Mouse (Mus musculus) C2C12 (cell line): ENCODE measurements around the gene Rbfox2. TPM values are rescaled to one million over a fixed set of nuclear protein-coding genes. Genes with fewer than 3 reads are reported as not detected.

Experiments used
- H3K27me3 ChIP-seq: one replicate; pipeline ENCODE4 v1.6.1; 2011; ENCODE audit not compliant: control insufficient read depth, insufficient read depth, insufficient read length
- H3K36me3 ChIP-seq: one replicate; pipeline ENCODE4 v1.6.1; 2011; ENCODE audit not compliant: control insufficient read depth, insufficient read depth
- H3K4me3 ChIP-seq: one replicate; pipeline ENCODE4 v1.5.1; 2011; ENCODE audit warnings: mild to moderate bottlenecking, control low read depth; ENCODE audit not compliant: poor library complexity, insufficient read depth, severe bottlenecking
- H3K79me2 ChIP-seq: one replicate; pipeline ENCODE4 v1.6.1; 2011; ENCODE audit not compliant: control insufficient read depth, insufficient read depth
- H3K79me3 ChIP-seq: one replicate; pipeline ENCODE4 v1.6.1; 2011; ENCODE audit warnings: low read depth, control low read depth
- H3ac ChIP-seq: one replicate; pipeline ENCODE3; 2011; ENCODE audit warnings: low read depth; ENCODE audit not compliant: control insufficient read depth, insufficient read length
- CEBPB ChIP-seq: IDR thresholded peaks from one replicate; pipeline ENCODE4 v1.6.1; 2011; ENCODE audit warnings: low read depth, mild to moderate bottlenecking, control low read depth, moderate library complexity
- CTCF ChIP-seq: IDR thresholded peaks from one replicate; pipeline ENCODE4 v1.5.1; 2011; ENCODE audit not compliant: control insufficient read depth, insufficient read depth, insufficient read length
- FOSL1 ChIP-seq: IDR thresholded peaks from one replicate; pipeline ENCODE4 v1.8.0; 2011; ENCODE audit warnings: mild to moderate bottlenecking, low read length; ENCODE audit not compliant: poor library complexity, insufficient read depth, severe bottlenecking
- MAX ChIP-seq: IDR thresholded peaks from one replicate; pipeline ENCODE4 v1.6.1; 2011; ENCODE audit warnings: mild to moderate bottlenecking, control low read depth
- MYOD1 ChIP-seq: IDR thresholded peaks from one replicate; pipeline ENCODE4 v1.6.1; 2011; ENCODE audit warnings: low read depth; ENCODE audit not compliant: control insufficient read depth, insufficient read length
- MYOG ChIP-seq: IDR thresholded peaks from one replicate; pipeline ENCODE4 v1.6.1; 2011; ENCODE audit not compliant: control insufficient read depth, insufficient read length; ENCODE audit errors: extremely low read depth
- USF1 ChIP-seq: IDR thresholded peaks from one replicate; pipeline ENCODE4 v1.6.1; 2011; ENCODE audit warnings: low read depth, mild to moderate bottlenecking, control low read depth, moderate library complexity
- polyA plus RNA-seq: library from polyadenylated mRNA; unstranded; fragments of >200 nt; fragmentation: generic; extraction: Trizol; gene quantifications from one replicate; pipeline ENCODE4 v1.2.1, GENCODE M21; 2012; ENCODE audit warnings: missing spikeins

The Rbfox2 gene
- polyA plus RNA-seq, 1 experiment, result 72.3 TPM

DNA sequence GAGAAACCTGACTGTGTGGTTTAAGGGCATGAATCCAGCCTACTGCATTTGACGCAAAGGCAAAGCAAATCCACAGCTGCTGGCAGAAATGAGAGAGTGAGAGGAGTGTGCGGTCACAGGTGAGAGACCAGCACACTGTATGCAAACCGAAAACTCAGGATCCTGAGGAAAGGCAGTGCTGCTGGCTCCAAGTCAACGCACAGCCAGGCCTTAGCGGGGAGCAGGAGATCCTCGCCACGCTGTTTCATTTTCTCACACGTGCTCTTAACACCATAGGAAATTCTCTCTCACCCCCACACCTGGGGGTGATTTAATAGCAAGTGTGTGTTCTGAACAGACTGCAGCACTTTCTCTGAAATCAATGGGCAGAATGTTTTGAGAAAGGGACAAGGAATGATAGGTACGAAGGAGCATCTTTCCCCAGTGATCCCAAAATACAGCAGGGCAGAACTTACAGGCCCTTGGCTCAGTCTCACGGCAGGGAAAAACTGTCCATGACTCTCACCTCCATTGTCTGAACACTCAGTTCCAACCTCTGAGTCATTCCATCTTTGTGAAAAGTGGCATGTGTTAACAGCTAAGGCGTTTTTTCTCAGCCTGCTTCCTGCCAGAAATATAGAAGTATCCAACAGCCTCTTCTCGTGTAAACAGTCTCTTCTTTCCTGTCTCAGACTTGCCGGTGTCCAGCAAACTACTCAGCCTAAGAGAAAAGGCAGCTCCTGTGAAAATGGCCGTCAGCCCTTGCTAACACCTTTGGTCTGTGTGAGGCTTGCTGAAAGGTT, 114.5 kb downstream of the Rbfox2 start:
- Histone ChIP-seq H3K4me3 (no peak overlapping the region), H3K79me2 (peaks cover 75% of the 10 kb centered on the region), H3K27me3 (no peaks in the 10 kb centered on the region), H3K79me3 (peaks cover 14% of the 10 kb centered on the region), H3ac (peak overlapping the region; percentile 41), H3K36me3 (no peaks in the 10 kb centered on the region)
- TF ChIP-seq MYOG, result no peak
- TF ChIP-seq MAX, result peak; percentile 19
- TF ChIP-seq MYOD1, result no peak
- no peak for TF ChIP-seq FOSL1

DNA sequence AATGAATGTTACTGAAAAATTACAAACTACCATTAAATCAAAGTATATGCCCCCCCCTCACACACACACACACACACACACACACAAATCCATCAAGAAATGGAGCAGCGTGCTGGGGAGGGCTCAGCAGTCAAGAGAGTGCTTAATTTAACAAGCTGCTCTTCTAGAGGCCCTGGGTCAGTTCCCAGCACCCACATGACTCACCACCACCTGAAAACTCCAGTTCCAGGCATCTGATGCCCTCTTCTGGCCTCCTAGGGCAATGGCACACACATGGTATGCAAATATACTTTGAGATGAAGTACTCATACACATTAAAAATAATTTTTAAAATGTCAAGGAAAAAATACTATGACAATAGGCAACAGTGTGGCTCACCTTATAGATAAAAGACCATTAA, 120.7 kb downstream of the Rbfox2 start:
- Histone ChIP-seq H3ac (no peak overlapping the region), H3K79me2 (peaks cover 48% of the 10 kb centered on the region), H3K36me3 (no peaks in the 10 kb centered on the region), H3K79me3 (peaks cover 12% of the 10 kb centered on the region), H3K4me3 (no peak overlapping the region), H3K27me3 (no peaks in the 10 kb centered on the region)
- TF ChIP-seq USF1, result no peak
- no peak for TF ChIP-seq MYOD1
- TF ChIP-seq MYOG, result no peak
- no peak for TF ChIP-seq CEBPB

DNA sequence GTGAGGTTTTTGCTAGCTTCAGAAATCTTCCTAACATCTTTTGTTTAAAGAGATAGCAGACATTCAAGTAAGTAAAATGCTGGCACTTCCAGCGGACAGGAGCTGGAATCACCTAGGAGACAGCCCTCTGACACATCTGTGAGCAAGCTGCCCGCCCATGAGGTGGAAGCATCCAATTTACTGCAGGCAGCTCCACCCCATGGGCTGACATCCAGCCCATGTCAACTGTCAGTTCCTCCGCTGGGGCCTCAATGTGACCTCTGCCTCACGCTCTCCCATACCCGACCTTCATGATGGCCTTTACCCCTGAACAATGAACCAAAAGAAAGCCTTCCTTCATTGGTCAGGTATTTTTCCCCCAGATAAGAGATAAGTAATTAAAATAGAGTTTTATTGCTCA, 121.2 kb downstream of the Rbfox2 start:
- Histone ChIP-seq H3K36me3 (no peaks in the 10 kb centered on the region), H3K79me2 (peaks cover 44% of the 10 kb centered on the region), H3K27me3 (no peaks in the 10 kb centered on the region), H3K4me3 (no peak overlapping the region), H3K79me3 (peaks cover 13% of the 10 kb centered on the region), H3ac (no peak overlapping the region)
- TF ChIP-seq CTCF (no peak), MYOG (no peak), CEBPB (no peak), MAX (no peak), USF1 (no peak), MYOD1 (no peak), FOSL1 (no peak)

DNA sequence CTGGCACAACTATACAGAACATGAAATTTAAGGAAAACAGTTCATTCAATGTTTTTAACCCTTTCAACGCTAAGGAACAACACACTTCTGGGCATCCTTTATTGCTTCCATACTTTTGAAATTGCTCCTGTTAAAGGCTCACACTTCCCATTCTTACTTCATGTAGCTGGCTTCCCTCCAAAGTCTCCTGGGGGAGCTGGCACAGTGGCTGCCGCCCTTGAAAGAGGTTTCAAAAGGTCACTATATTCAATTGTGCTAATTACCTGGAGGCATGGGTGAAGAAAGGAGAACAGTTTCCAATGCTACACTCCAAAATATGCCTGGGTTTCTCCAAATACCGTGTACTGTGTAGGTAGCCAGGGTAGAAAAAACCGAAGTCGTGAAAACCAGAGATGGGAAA, 124.0 kb downstream of the Rbfox2 start:
- TF ChIP-seq FOSL1 (no peak), MYOG (no peak), CTCF (no peak), MAX (no peak), USF1 (no peak), CEBPB (no peak), MYOD1 (no peak)
- H3K36me3 ChIP-seq, result no peaks in the 10 kb centered on the region
- no peak overlapping the region for H3K4me3 ChIP-seq
- H3ac ChIP-seq, result no peak overlapping the region
- H3K79me3 ChIP-seq, result peaks cover 11% of the 10 kb centered on the region
- peaks cover 47% of the 10 kb centered on the region for H3K79me2 ChIP-seq
- no peaks in the 10 kb centered on the region for H3K27me3 ChIP-seq

DNA sequence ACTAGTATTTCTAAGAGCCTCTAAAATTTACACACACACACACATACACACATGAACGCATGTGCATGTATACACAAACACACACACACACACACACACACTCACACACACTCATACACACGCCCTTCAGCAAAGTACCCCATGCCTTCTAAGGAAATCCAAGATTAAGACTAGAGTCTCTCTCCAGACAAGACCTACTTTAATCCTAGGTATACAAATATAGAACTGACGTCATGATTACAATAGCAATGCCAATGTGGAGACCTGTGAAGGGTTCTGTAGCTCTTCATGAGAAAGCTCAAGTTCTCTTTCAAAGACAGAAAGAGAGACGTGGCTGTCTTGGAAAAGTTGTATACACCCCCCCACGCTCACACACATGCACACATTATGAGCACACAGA, 132.8 kb downstream of the Rbfox2 start:
- Histone ChIP-seq H3K27me3 (no peaks in the 10 kb centered on the region), H3K4me3 (no peak overlapping the region), H3K79me3 (peaks cover 2% of the 10 kb centered on the region), H3K79me2 (peaks cover 69% of the 10 kb centered on the region), H3ac (no peak overlapping the region), H3K36me3 (peaks cover 4% of the 10 kb centered on the region)
- TF ChIP-seq CTCF (no peak), MYOD1 (no peak), MAX (no peak), CEBPB (no peak), USF1 (no peak), FOSL1 (no peak), MYOG (no peak)

DNA sequence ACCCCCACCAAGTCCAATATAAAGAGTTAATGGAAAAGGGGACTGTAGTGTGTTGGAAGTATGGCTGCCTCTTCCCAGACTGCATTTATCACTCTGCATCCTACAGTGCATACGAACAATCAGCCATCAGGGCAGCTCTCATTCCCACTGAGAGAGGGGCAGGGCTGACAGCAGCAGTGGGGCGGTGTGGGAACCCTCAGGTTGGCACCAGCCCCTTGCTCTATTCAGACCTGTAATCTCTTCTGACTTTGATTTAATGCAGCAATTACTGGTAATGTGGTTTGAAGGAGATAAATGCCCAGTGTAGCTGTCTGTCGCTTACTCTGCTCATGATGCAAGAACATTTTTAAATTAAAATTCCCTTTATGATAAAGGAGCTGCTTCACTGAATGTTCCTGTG, 134.4 kb downstream of the Rbfox2 start:
- Histone ChIP-seq H3K27me3 (no peaks in the 10 kb centered on the region), H3ac (no peak overlapping the region), H3K4me3 (no peak overlapping the region), H3K79me3 (peaks cover 8% of the 10 kb centered on the region), H3K36me3 (peaks cover 4% of the 10 kb centered on the region), H3K79me2 (peaks cover 71% of the 10 kb centered on the region)
- TF ChIP-seq MYOG, result no peak
- TF ChIP-seq CEBPB, result no peak
- no peak for TF ChIP-seq USF1
- no peak for TF ChIP-seq MYOD1
- TF ChIP-seq MAX, result no peak
- TF ChIP-seq FOSL1, result no peak
- TF ChIP-seq CTCF, result no peak
